Mouse (Mus musculus): Measurements from ENCODE around the gene Spred2. TPM values are rescaled to one million over a fixed set of nuclear protein-coding genes. Genes with fewer than 3 reads are reported as not detected.

Spred2 gene
- 4.7 and 6.3 TPM in 2 replicates for polyA plus RNA-seq (2016; fragmentation: Nextera tagmentation; extraction: Ambion mirVana)

DNA sequence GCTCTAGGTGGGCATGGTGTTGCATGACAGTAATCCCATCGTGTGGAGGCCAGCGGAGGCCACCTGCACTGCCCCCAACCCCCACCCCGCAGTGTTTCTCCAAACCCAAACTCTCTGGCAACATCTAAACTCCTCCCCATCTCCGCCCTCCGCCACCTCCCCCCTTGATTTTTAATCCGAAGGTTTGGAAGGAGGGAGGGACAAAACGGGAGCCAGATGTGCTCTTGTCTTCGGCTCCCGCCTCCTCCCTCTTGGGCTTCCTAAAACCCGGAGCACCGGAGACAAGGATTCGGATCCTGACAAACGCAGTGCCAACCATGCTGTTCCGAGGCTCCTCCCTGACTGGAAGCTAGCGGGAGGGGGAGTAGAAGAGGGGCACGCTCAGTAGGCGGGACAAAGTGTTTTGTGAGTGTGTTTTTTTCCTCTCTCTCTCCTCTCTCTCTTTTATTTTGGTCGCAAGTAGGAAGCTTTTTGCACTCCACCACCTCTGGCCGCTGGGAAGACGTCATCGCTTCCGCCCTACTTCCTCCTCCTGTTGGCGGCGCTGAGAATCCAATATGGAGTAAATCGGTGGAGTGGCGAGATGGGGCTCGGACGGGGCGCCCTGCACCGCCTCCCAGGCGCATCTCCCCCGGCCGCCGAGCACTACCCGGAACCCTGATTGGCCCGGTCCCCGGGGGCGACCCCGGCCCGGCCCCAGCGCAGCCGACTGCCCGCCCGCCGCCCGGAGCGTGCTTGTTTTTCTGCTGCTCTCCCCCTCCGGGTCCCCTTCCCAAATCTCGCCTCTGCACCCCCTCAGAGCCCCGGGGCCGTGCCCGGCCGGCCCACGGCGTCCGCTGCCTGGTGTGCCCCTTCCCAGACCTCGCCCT lies at the start of gene Spred2:
Gene Spred2 (plus strand): TSS at position 488 of the 869 bp plus-strand sequence.
- Histone ChIP-seq H3K9me3 (no peaks in the 10 kb centered on the region), H3K27me3 (ENCODE audit: insufficient read depth, poor library complexity, severe bottlenecking) (no peaks in the 10 kb centered on the region), H3K4me1 (replicated peaks) (peaks cover 43% of the 10 kb centered on the region), H3K4me3 (peak within 1 kb of the TSS; percentile 90), H3K36me3 (no peaks in the 10 kb centered on the region), H3K27ac (peak within 1 kb of the TSS; percentile 98)
- WGBS = under 1% methylated on average over 57 of the region's 57 CpGs
- DNase-seq (ENCODE audit: low spot score) = peak; percentile 92

DNA sequence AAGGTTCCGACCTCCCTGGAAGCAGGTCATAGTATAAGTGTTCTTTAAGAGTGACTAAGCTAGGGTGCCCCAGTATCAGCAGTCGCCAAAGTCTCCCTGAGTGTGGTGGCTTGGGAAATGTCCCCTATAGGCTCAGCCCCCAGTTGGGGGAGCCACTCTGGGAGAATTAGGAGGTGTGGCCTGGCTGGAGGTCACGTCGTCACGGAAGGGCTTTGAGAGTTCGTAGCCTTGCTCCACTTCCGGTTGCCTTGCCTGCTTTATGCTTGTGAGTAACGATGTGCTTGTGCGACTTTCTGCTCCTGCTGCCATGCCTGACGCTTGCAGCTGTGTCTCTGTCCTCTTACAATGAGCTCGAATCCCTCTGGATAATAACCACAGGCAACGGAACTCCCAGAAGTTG lies 48.6 kb upstream of the Spred2 start:
- no peaks in the 10 kb centered on the region for H3K9me3 ChIP-seq
- no peaks in the 10 kb centered on the region for H3K27me3 ChIP-seq (ENCODE audit: insufficient read depth, poor library complexity, severe bottlenecking)
- WGBS = 57% methylated on average over 12 of the region's 12 CpGs
- 0 out of 2 replicates have a peak, but pooled peaks cover 7% of the 10 kb centered on the region for H3K4me1 ChIP-seq (replicated peaks)
- no peak for DNase-seq (ENCODE audit: low spot score)
- no peaks in the 10 kb centered on the region for H3K36me3 ChIP-seq
- peak overlapping the region; percentile 8; the same call in 1 of the 2 replicates for H3K27ac ChIP-seq
- H3K4me3 ChIP-seq = no peak overlapping the region

DNA sequence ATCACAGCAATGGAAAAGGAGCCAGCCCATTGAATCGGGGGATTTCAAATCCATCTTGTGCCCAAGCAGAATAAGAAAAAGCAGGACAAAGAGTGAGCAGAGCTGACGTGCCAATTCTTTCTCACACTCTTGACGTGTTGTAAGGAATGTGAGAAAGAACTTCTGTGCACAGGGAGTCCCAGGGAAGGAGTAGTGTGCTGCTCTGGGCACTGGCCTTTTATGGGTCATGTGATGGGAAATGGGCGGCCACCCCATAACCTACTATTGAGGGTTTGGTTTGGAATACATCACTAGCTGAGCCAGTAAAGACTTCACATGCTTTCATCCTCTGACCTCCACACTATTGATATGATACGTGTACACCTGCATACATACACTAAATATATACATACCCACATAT lies 48.2 kb upstream of the Spred2 start:
- Histone ChIP-seq H3K4me1 (replicated peaks) (0 out of 2 replicates have a peak, but pooled peaks cover 7% of the 10 kb centered on the region), H3K4me3 (no peak overlapping the region), H3K36me3 (no peaks in the 10 kb centered on the region), H3K27ac (peak overlapping the region; percentile 8; the same call in 1 of the 2 replicates), H3K27me3 (ENCODE audit: insufficient read depth, poor library complexity, severe bottlenecking) (no peaks in the 10 kb centered on the region), H3K9me3 (no peaks in the 10 kb centered on the region)
- DNase-seq (ENCODE audit: low spot score) = no peak
- 74% methylated on average over 5 of the region's 5 CpGs for WGBS

DNA sequence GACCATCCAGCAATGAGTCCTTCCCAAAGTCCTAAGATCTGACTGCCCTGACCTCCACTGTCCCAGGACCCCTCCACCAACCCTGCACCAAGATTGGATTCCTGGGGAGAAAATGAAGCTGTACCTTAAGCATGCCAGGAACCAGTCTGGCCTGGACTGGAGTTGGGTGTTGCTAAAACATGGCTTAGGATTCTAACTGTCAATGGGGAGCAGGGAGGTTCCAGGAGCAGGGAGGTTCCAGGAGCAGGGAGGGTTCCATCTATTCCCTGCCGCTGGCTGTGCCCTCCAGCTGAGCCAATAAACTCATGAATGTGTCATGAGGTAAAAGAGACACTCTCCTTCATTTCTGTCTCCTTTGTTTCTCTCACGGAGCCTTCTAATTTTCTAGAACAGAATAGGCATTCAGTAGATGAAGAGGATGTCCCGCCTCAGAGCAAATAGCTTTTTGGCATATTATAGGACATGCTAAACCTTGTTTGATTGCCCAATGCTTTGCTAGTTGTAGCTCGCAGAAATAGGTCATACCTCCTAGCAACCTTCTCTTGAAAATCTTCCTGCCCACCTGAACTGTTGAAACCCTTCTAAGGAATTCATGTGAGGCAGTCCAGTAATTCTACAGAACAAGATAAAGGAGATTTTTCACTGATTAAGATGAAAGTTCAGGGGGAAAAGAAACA lies 46.8 kb upstream of the Spred2 start:
- WGBS = 54% methylated on average over 4 of the region's 4 CpGs
- no peaks in the 10 kb centered on the region for H3K27me3 ChIP-seq (ENCODE audit: insufficient read depth, poor library complexity, severe bottlenecking)
- no peaks in the 10 kb centered on the region for H3K36me3 ChIP-seq
- DNase-seq (ENCODE audit: low spot score) = no peak
- H3K9me3 ChIP-seq = no peaks in the 10 kb centered on the region
- no peak overlapping the region for H3K4me3 ChIP-seq
- 0 out of 2 replicates have a peak, but pooled peaks cover 7% of the 10 kb centered on the region for H3K4me1 ChIP-seq (replicated peaks)
- H3K27ac ChIP-seq = no peak overlapping the region

DNA sequence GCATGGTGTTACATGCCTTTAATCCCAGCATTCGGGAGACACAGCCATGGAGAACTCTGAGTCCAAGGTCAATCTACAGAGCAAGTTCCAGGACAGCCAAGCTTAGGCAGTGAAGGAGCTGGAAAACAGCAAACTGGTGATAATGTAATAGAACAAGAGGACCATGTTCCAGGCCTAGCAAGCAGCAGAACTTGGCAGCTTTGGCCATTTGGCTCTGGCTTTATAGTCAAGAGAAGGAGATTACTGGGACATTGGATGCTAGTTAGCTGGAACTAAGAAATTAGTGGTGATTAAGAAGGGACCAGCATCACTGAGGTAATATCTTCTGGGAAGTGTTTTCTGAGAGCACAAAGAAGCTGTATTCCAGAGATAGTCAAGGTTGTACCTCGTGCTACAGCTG lies 42.8 kb upstream of the Spred2 start:
- no peaks in the 10 kb centered on the region for H3K4me1 ChIP-seq (replicated peaks)
- no peaks in the 10 kb centered on the region for H3K27me3 ChIP-seq (ENCODE audit: insufficient read depth, poor library complexity, severe bottlenecking)
- WGBS = 90% methylated on average over 2 of the region's 2 CpGs
- no peak overlapping the region for H3K4me3 ChIP-seq
- no peak for DNase-seq (ENCODE audit: low spot score)
- H3K27ac ChIP-seq = no peak overlapping the region
- H3K9me3 ChIP-seq = no peaks in the 10 kb centered on the region
- no peaks in the 10 kb centered on the region for H3K36me3 ChIP-seq

DNA sequence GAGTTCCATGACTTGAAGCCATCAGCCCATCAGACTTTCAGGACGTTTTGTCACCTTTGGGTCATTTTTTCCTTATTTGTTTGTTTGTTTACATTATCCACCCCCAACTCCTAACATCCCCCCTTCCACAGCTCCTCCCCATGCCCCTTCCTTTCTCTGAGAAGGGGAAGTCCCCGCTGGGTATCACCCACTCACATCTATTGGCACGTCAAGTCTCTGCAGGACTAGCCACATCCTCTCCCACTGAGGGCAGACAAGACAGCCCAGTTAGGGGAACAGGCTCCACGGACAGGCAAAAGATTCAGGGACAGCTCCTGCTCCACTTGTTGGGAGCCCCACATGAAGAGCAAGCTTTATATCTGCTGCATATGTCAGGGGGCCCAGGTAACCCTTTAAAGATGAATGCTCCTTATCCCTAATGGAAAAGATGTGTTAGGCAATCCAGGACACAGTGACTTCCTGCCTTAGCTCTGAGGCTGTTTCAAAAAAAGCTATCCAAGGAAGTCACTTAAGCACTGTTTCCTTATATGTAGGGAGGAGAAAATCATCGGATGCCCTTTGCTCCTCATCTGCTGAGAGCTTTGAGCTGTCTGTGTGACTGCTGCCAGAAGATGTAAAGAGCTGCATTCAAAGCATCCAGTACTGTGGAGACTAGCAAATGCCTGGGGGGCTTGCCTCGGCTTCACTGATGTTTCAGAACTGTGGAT lies 33.3 kb upstream of the Spred2 start:
- WGBS = 64% methylated on average over 6 of the region's 6 CpGs

DNA sequence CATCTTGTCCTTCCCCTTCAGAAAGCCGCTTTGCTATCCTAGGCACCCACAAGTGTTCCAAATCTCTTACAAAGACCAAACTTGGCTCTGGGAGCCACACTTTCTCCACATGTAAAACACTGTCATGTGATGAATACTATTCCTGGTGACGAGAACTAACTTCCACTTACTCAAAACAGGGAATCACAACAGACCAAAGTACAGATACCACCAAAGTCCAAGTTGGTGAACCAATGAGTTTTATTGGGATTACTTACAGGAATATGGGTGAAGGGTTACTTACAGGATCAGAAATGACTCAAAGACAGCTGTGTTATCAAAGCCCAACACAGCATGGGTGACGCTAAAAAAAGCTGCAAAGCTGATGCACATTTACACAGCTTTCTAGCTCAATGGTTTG lies 30.9 kb upstream of the Spred2 start:
- Histone ChIP-seq H3K4me1 (replicated peaks) (no peaks in the 10 kb centered on the region), H3K4me3 (no peak overlapping the region), H3K36me3 (no peaks in the 10 kb centered on the region), H3K27ac (no peak overlapping the region), H3K9me3 (no peaks in the 10 kb centered on the region), H3K27me3 (ENCODE audit: insufficient read depth, poor library complexity, severe bottlenecking) (no peaks in the 10 kb centered on the region)
- 89% methylated on average over 3 of the region's 3 CpGs for WGBS
- DNase-seq (ENCODE audit: low spot score) = no peak

More for the DNA sequence above, 33.3 kb upstream of the Spred2 start:
- no peaks in the 10 kb centered on the region for H3K36me3 ChIP-seq
- H3K27me3 ChIP-seq (ENCODE audit: insufficient read depth, poor library complexity, severe bottlenecking) = no peaks in the 10 kb centered on the region
- no peak overlapping the region for H3K4me3 ChIP-seq
- no peak for DNase-seq (ENCODE audit: low spot score)
- no peaks in the 10 kb centered on the region for H3K9me3 ChIP-seq
- no peaks in the 10 kb centered on the region for H3K4me1 ChIP-seq (replicated peaks)
- H3K27ac ChIP-seq = no peak overlapping the region

DNA sequence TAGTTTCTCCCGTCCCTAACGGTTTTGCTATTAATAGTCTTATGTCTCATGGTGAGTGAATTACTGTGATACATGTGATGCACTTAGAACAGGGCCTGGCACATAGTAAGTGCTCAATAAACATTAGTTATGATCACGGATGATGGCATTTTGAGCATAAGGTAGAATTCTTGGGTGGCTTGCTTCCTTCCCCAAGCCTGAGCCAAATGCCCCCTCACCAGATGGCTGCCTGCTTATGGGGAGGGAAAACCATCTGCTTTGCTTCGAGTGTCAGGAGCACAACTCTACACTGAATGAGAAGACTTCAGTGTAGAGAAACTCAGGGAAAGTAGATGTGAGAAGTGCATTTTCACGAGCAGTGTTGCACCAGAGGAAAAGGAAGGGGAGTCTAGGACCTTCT lies 24.6 kb upstream of the Spred2 start:
- Histone ChIP-seq H3K4me1 (replicated peaks) (no peaks in the 10 kb centered on the region), H3K4me3 (no peak overlapping the region), H3K27me3 (ENCODE audit: insufficient read depth, poor library complexity, severe bottlenecking) (no peaks in the 10 kb centered on the region), H3K36me3 (no peaks in the 10 kb centered on the region), H3K27ac (no peak overlapping the region), H3K9me3 (0 out of 2 replicates have a peak, but pooled peaks cover 3% of the 10 kb centered on the region)
- WGBS = 80% methylated on average over 5 of the region's 5 CpGs
- no peak for DNase-seq (ENCODE audit: low spot score)

DNA sequence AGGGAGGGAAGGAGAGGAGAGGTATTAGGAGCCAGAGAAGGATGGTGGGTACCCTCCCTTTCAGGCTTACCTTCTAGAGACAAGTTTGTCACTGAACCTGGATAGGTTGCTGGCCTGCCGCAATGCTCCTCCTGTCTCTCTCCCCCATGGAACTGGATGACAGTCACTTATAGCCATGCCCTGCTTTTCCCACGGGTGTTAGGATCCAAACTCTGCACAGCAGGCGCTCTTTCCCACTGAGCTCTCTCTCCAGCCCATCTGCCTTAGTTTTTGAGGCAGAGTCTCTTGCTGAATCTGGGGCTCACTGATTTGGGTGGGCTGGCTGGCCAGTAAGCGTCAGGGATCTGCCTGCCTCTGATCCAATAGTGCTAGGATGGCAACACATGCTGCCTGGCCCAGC lies 23.5 kb upstream of the Spred2 start:
- H3K4me1 ChIP-seq (replicated peaks) = no peaks in the 10 kb centered on the region
- H3K36me3 ChIP-seq = no peaks in the 10 kb centered on the region
- no peak overlapping the region for H3K27ac ChIP-seq
- 71% methylated on average over 4 of the region's 4 CpGs for WGBS
- H3K9me3 ChIP-seq = 0 out of 2 replicates have a peak, but pooled peaks cover 3% of the 10 kb centered on the region
- H3K27me3 ChIP-seq (ENCODE audit: insufficient read depth, poor library complexity, severe bottlenecking) = no peaks in the 10 kb centered on the region
- DNase-seq (ENCODE audit: low spot score) = no peak
- no peak overlapping the region for H3K4me3 ChIP-seq

DNA sequence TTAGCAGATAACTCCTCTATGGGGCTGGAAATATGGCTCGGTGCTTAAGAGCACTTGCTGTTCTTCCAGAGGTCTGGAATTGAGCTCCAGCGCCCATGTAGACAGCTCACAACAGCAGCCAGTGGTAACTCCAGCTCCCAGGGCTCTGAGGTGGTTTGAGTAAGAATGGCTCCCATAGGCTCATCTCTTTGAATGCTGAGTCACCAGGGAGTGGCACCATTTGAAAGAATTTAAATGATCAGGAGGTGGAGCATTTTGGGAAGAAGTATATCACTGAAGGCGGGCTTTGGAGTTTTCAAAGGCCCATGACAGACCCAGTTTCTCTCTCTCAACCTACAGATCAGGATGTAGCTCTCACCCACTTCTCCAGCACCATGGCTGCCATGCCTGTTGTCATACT lies 13.0 kb upstream of the Spred2 start:
- Histone ChIP-seq H3K4me1 (replicated peaks) (no peaks in the 10 kb centered on the region), H3K9me3 (peaks cover 25% of the 10 kb centered on the region), H3K27me3 (ENCODE audit: insufficient read depth, poor library complexity, severe bottlenecking) (no peaks in the 10 kb centered on the region), H3K36me3 (no peaks in the 10 kb centered on the region), H3K27ac (no peak overlapping the region), H3K4me3 (no peak overlapping the region)
- 84% methylated on average over 3 of the region's 3 CpGs for whole genome bisulfite sequencing
- DNase-seq (ENCODE audit: low spot score) = no peak

DNA sequence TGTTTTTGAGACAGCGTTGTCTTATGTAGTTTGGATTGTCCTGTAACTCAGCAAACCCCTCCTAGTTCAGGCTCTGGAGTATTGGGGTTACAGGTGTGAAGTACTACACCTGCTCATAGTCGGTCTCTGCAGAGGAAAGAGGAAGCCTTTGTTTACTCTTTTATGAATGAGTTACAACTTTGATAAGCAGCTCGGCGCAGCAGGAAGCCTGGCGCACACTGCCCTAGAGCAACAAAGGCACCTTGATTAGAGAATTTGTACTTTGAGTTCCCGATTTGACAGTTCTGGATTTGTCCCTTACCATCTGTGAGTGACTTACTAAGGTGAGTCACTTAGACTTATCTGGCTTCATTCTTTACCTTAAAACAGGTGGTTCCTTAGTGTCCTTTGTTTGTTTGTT lies 12.0 kb upstream of the Spred2 start:
- Histone ChIP-seq H3K4me3 (no peak overlapping the region), H3K36me3 (no peaks in the 10 kb centered on the region), H3K27me3 (ENCODE audit: insufficient read depth, poor library complexity, severe bottlenecking) (peaks cover 4% of the 10 kb centered on the region; the same call in 1 of the 2 replicates), H3K27ac (no peak overlapping the region), H3K9me3 (peaks cover 16% of the 10 kb centered on the region), H3K4me1 (replicated peaks) (peaks cover 4% of the 10 kb centered on the region)
- no peak for DNase-seq (ENCODE audit: low spot score)
- WGBS = 92% methylated on average over 6 of the region's 6 CpGs

DNA sequence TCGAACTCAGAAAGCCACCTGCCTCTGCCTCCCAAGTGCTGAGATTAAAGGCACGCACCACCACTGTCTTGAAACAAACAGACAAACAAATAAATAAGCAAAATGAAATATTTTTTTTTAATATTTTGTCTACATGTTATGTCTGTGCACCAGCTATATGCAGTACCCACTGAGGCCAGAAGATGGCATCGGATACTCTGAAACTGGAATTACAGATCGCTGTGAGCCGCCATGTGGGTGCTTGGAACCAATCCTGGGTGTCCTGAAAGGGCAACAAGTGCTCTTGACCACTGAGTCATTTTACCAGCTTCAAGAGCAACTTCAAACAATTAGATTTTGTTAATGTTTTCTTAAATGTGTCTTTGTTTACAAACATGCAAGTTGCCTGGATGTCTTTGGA lies 11.5 kb upstream of the Spred2 start:
- Histone ChIP-seq H3K4me1 (replicated peaks) (peaks cover 9% of the 10 kb centered on the region), H3K9me3 (0 out of 2 replicates have a peak, but pooled peaks cover 11% of the 10 kb centered on the region), H3K27me3 (ENCODE audit: insufficient read depth, poor library complexity, severe bottlenecking) (peaks cover 9% of the 10 kb centered on the region), H3K36me3 (no peaks in the 10 kb centered on the region), H3K4me3 (no peak overlapping the region), H3K27ac (no peak overlapping the region)
- no peak for DNase-seq (ENCODE audit: low spot score)
- WGBS = 95% methylated on average over 5 of the region's 5 CpGs
